ENCODE assay signal across 8 mouse cellular contexts in the genomic region with DNA sequence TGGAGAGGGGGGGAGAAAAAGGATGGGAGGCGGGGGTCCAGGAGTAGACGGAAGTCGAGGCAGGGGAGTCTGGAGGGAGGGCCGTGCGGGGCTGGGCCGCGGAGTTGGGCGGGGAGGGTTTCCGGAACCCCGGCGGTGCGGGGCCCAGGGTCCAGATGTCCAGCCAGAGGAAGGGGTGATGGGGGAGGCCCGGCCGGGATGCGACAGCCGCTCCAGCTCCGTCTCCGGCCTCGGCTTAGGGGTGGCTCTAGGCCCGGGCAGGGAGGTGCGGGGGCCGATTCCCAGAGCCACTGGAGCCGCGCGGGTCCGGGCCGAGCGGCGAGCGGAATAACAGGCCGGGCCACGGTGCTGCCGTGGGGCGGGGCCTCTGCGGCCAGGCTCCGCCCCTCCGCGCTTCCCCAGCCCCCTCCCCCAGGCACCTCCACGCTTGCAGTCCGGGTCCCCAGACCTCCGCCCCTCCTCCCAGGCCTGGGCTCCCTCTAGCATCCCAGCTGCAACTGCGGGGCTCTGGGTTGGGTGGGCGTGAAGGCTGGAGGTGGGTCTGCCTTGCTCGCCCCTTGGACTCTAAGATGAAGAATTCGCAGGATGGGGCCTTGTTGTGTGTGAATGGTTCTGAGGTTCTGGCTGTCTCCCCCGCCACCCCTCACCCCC. TPM values are rescaled to one million over a fixed set of nuclear protein-coding genes. Genes with fewer than 3 reads are reported as not detected.
DNase-seq lines count a peak whose midpoint lies in the region; ATAC-seq and TF ChIP-seq lines count a peak whose summit lies in the region.

No protein-coding gene starts in this region.

- H3K36me3 ChIP-seq in kidney, postnatal 0 days (ENCODE audit: insufficient read depth, low read length) = peaks cover 12% of the 10 kb centered on the region; the same call in 1 of the 2 replicates
- peaks cover 2% of the 10 kb centered on the region; the same call in 1 of the 2 replicates for H3K36me3 ChIP-seq in stomach, postnatal 0 days (ENCODE audit: control insufficient read depth, insufficient read depth, low read length)

- no peak for TF ChIP-seq EP300 in stomach, postnatal 0 days (optimal IDR thresholded peaks at IDR 0.05)

- peak overlapping the region; percentile 87 for H3K4me2 ChIP-seq in kidney, postnatal 0 days (ENCODE audit: low read length)
- peak overlapping the region; percentile 88 for H3K4me2 ChIP-seq in stomach, postnatal 0 days (replicated peaks; ENCODE audit: low read depth)

- ATAC-seq in kidney, postnatal 0 days (replicated peaks; ENCODE audit: low FRiP score, low read depth) = peak; percentile 77
- ATAC-seq in megakaryocyte, adult 5-6 weeks (ENCODE audit: poor library complexity, severe bottlenecking) = peak; percentile 54
- peak; percentile 68 for ATAC-seq in stomach, postnatal 0 days (ENCODE audit: low FRiP score, low TSS enrichment)

- peak overlapping the region; percentile 72 for H3K9ac ChIP-seq in kidney, postnatal 0 days (ENCODE audit: low read depth, low read length)
- peak overlapping the region; percentile 75 for H3K9ac ChIP-seq in stomach, postnatal 0 days (ENCODE audit: low read length)

- H3K4me3 ChIP-seq in kidney, postnatal 0 days (replicated peaks; ENCODE audit: low read depth, low read length) = peak overlapping the region; percentile 71
- H3K4me3 ChIP-seq in stomach, postnatal 0 days (ENCODE audit: low read depth, low read length) = peak overlapping the region; percentile 59

- TF ChIP-seq CTCF in kidney, postnatal 0 days (IDR thresholded peaks at IDR 0.05; ENCODE audit: low read depth) = no peak
- no peak for TF ChIP-seq CTCF in stomach, postnatal 0 days (IDR thresholded peaks at IDR 0.05; ENCODE audit: low read depth)

- H3K9me3 ChIP-seq in kidney, postnatal 0 days (replicated peaks; ENCODE audit: low read length) = no peaks in the 10 kb centered on the region
- no peaks in the 10 kb centered on the region for H3K9me3 ChIP-seq in stomach, postnatal 0 days (ENCODE audit: control insufficient read depth, low read length)

- DNase-seq in heart, adult 11 months = peak; percentile 98
- DNase-seq in heart, adult 8-10 months (ENCODE audit: low spot score) = no peak
- DNase-seq in NIH3T3 (ENCODE audit: low read depth) = peak; percentile 92
- peak; percentile 90 for DNase-seq in embryo, embryonic 10.5 days (ENCODE audit: low spot score)
- DNase-seq in heart, adult 18-20 months = peak; percentile 69 to 73
- DNase-seq in kidney, postnatal 0 days (ENCODE audit: low spot score) = peak; percentile 83
- DNase-seq in stomach, postnatal 0 days (ENCODE audit: low spot score) = peak; percentile 50

- WGBS in kidney, postnatal 0 days = under 1% methylated on average over 31 of the region's 46 CpGs
- under 1% methylated on average over 26 of the region's 46 CpGs for WGBS in stomach, postnatal 0 days

- H3K27ac ChIP-seq in kidney, postnatal 0 days = peak overlapping the region; percentile 75
- H3K27ac ChIP-seq in stomach, postnatal 0 days (replicated peaks) = peak overlapping the region; percentile 93

- H3K27me3 ChIP-seq in kidney, postnatal 0 days (ENCODE audit: insufficient read depth, low read length) = no peaks in the 10 kb centered on the region
- no peaks in the 10 kb centered on the region for H3K27me3 ChIP-seq in stomach, postnatal 0 days (ENCODE audit: control insufficient read depth, insufficient read depth, low read length)

- peaks cover 14% of the 10 kb centered on the region; the same call in 1 of the 2 replicates for H3K4me1 ChIP-seq in kidney, postnatal 0 days (replicated peaks; ENCODE audit: insufficient read depth, low read length)
- H3K4me1 ChIP-seq in stomach, postnatal 0 days (replicated peaks; ENCODE audit: control insufficient read depth, insufficient read depth) = no peaks in the 10 kb centered on the region; the same call in 1 of the 2 replicates

RNA-seq across cellular contexts. Expression of gene Arhgef25, which starts 1.3 kb away (rescaled TPM):
- 10 to 100 TPM in 3 of 4 experiments, 1 to 10 TPM in 1; 8.1 to 13.4 (median 10.8) TPM for total RNA-seq in heart, adult 8-10 months (2022)
- total RNA-seq in heart, adult 18-20 months (2021) = 10 to 100 TPM in 1 of 2 experiments, 1 to 10 TPM in 1; 8.9 to 10.1 TPM
- polyA plus RNA-seq in kidney, postnatal 0 days (2015; fragmentation: Nextera tagmentation; extraction: Ambion mirVana) = 27.9 and 29.0 TPM in 2 replicates
- 0.16 TPM in 1 of 2 replicates, not detected in the other for total RNA-seq in megakaryocyte, adult 5-6 weeks (2015)
- 0.41 and 1.0 TPM in 2 replicates for total RNA-seq in megakaryocyte, adult 5-6 weeks (2017)
- 25.3 and 29.7 TPM in 2 replicates for polyA plus RNA-seq in stomach, postnatal 0 days (2015; fragmentation: Nextera tagmentation; extraction: Ambion mirVana)

RNA-seq across cellular contexts. Expression of gene Dtx3, which starts 6.9 kb away (rescaled TPM):
- total RNA-seq in heart, adult 8-10 months (2022) = 10 to 100 TPM; 18.1 to 29.6 (median 24.2) TPM
- 10 to 100 TPM; 18.1 to 21.2 TPM for total RNA-seq in heart, adult 18-20 months (2021)
- 83.3 and 85.1 TPM in 2 replicates for polyA plus RNA-seq in kidney, postnatal 0 days (2015; fragmentation: Nextera tagmentation; extraction: Ambion mirVana)
- total RNA-seq in megakaryocyte, adult 5-6 weeks (2015) = 8.2 and 9.2 TPM in 2 replicates
- total RNA-seq in megakaryocyte, adult 5-6 weeks (2017) = 4.5 and 9.1 TPM in 2 replicates
- polyA plus RNA-seq in stomach, postnatal 0 days (2015; fragmentation: Nextera tagmentation; extraction: Ambion mirVana) = 27.8 and 32.9 TPM in 2 replicates

RNA-seq across cellular contexts. Expression of gene Slc26a10, which starts 8.1 kb away (rescaled TPM):
- total RNA-seq in heart, adult 8-10 months (2022) = 10 to 100 TPM; 13.0 to 24.6 (median 15.5) TPM
- 1 to 10 TPM; 8.0 to 9.2 TPM for total RNA-seq in heart, adult 18-20 months (2021)
- 2.8 and 3.1 TPM in 2 replicates for polyA plus RNA-seq in kidney, postnatal 0 days (2015; fragmentation: Nextera tagmentation; extraction: Ambion mirVana)
- 0.91 TPM in 1 of 2 replicates, not detected in the other for total RNA-seq in megakaryocyte, adult 5-6 weeks (2015)
- 0.22 and 0.53 TPM in 2 replicates for total RNA-seq in megakaryocyte, adult 5-6 weeks (2017)
- polyA plus RNA-seq in stomach, postnatal 0 days (2015; fragmentation: Nextera tagmentation; extraction: Ambion mirVana) = 0.70 and 0.76 TPM in 2 replicates

RNA-seq across cellular contexts. Expression of gene Pip4k2c, which starts 22.8 kb away (rescaled TPM):
- 10 to 100 TPM; 32.4 to 38.3 (median 35.3) TPM for total RNA-seq in heart, adult 8-10 months (2022)
- total RNA-seq in heart, adult 18-20 months (2021) = 10 to 100 TPM; 30.3 to 30.8 TPM
- polyA plus RNA-seq in kidney, postnatal 0 days (2015; fragmentation: Nextera tagmentation; extraction: Ambion mirVana) = 45.0 and 50.1 TPM in 2 replicates
- total RNA-seq in megakaryocyte, adult 5-6 weeks (2015) = 9.6 and 12.0 TPM in 2 replicates
- 13.2 and 17.8 TPM in 2 replicates for total RNA-seq in megakaryocyte, adult 5-6 weeks (2017)
- 23.2 and 26.0 TPM in 2 replicates for polyA plus RNA-seq in stomach, postnatal 0 days (2015; fragmentation: Nextera tagmentation; extraction: Ambion mirVana)

RNA-seq across cellular contexts. Expression of gene B4galnt1, which starts 23.6 kb away (rescaled TPM):
- 1 to 10 TPM; 1.2 to 3.2 (median 1.5) TPM for total RNA-seq in heart, adult 8-10 months (2022)
- 1 to 10 TPM; 1.8 to 7.9 TPM for total RNA-seq in heart, adult 18-20 months (2021)
- 15.0 and 16.4 TPM in 2 replicates for polyA plus RNA-seq in kidney, postnatal 0 days (2015; fragmentation: Nextera tagmentation; extraction: Ambion mirVana)
- total RNA-seq in megakaryocyte, adult 5-6 weeks (2015) = 113 TPM in 2 replicates
- 67.7 and 75.5 TPM in 2 replicates for total RNA-seq in megakaryocyte, adult 5-6 weeks (2017)
- 45.9 and 65.4 TPM in 2 replicates for polyA plus RNA-seq in stomach, postnatal 0 days (2015; fragmentation: Nextera tagmentation; extraction: Ambion mirVana)

Comparison
In these comparisons a context has a peak if more than half of its experiments do, and no peak if none do; other contexts are left out.
1. RNA of gene Arhgef25, which starts 1.3 kb away (total RNA-seq): 8.1 to 13.4 TPM in heart, adult 8-10 months and 8.9 to 10.1 TPM in heart, adult 18-20 months; 0.16 to 1.0 TPM in megakaryocyte, adult 5-6 weeks; every median in the first group is over 4 times any median in the second.
2. RNA of gene Slc26a10, which starts 8.1 kb away (total RNA-seq): 13.0 to 24.6 TPM in heart, adult 8-10 months and 8.0 to 9.2 TPM in heart, adult 18-20 months; 0.22 to 0.91 TPM in megakaryocyte, adult 5-6 weeks; every median in the first group is over 4 times any median in the second.
3. Peak in every context shown above with its lines, with median percentiles within 50 percentile points of each other: ATAC-seq.